Mouse (Mus musculus): ENCODE measurements around the gene Ccdc152.

- TF ChIP-seq EP300 (optimal IDR thresholded peaks at IDR 0.05) (no peak), CTCF (IDR thresholded peaks at IDR 0.05; ENCODE audit: low read depth) (no peak)
Measured at GRCm38 (mm10) chr15:3262883-3263282, 40.4 kb downstream of the Ccdc152 start.
